Mouse (Mus musculus): ENCODE results near the gene Pdpk1.

Gene Pdpk1

GRCm38 (mm10) chr17:24150824-24151223 is at the start of gene Pdpk1:
TSS of gene Pdpk1 (minus strand) at chr17:24150924.
- in situ Hi-C loops (cut with MboI, MseI): no loop called here

GRCm38 (mm10) chr17:24199741-24200140 is 49.0 kb upstream of the Pdpk1 start:
- in situ Hi-C loops (cut with MboI, MseI): no loop called here

- in situ Hi-C loops (cut with MboI, MseI): no loop called here
Observed at GRCm38 (mm10) chr17:24199252-24199651, 48.5 kb upstream of the Pdpk1 start.

GRCm38 (mm10) chr17:24197032-24197824 is 46.5 kb upstream of the Pdpk1 start:
- in situ Hi-C loops (cut with MboI, MseI): no loop called here

GRCm38 (mm10) chr17:24195349-24195748 is 44.6 kb upstream of the Pdpk1 start:
- in situ Hi-C loops (cut with MboI, MseI): no loop called here

GRCm38 (mm10) chr17:24193769-24194168 is 43.0 kb upstream of the Pdpk1 start:
- in situ Hi-C loops (cut with MboI, MseI): no loop called here

GRCm38 (mm10) chr17:24193268-24193667 is 42.5 kb upstream of the Pdpk1 start:
- in situ Hi-C loops (cut with MboI, MseI): no loop called here

GRCm38 (mm10) chr17:24192848-24193247 is 42.1 kb upstream of the Pdpk1 start:
- in situ Hi-C loops (cut with MboI, MseI): no loop called here

GRCm38 (mm10) chr17:24191481-24191880 is 40.8 kb upstream of the Pdpk1 start:
- in situ Hi-C loops (cut with MboI, MseI): no loop called here

- in situ Hi-C loops (cut with MboI, MseI): no loop called here
Observed at GRCm38 (mm10) chr17:24190934-24191333, 40.2 kb upstream of the Pdpk1 start.

- in situ Hi-C loops (cut with MboI, MseI): no loop called here
Observed at GRCm38 (mm10) chr17:24174259-24174658, 23.5 kb upstream of the Pdpk1 start.

- in situ Hi-C loops (cut with MboI, MseI): no loop called here
Observed at GRCm38 (mm10) chr17:24173423-24173822, 22.7 kb upstream of the Pdpk1 start.

GRCm38 (mm10) chr17:24171738-24172137 is 21.0 kb upstream of the Pdpk1 start:
- in situ Hi-C loops (cut with MboI, MseI): no loop called here

GRCm38 (mm10) chr17:24170729-24171128 is 20.0 kb upstream of the Pdpk1 start:
- in situ Hi-C loops (cut with MboI, MseI): no loop called here

GRCm38 (mm10) chr17:24170125-24170524 is 19.4 kb upstream of the Pdpk1 start:
- in situ Hi-C loops (cut with MboI, MseI): no loop called here

GRCm38 (mm10) chr17:24169317-24170065 is 18.8 kb upstream of the Pdpk1 start, which contains the start of gene Atp6v0c:
TSS of gene Atp6v0c (minus strand) at chr17:24169702.
- in situ Hi-C loops (cut with MboI, MseI): no loop called here

- in situ Hi-C loops (cut with MboI, MseI): no loop called here
Observed at GRCm38 (mm10) chr17:24168590-24169277, 18.0 kb upstream of the Pdpk1 start.

- in situ Hi-C loops (cut with MboI, MseI): no loop called here
Observed at GRCm38 (mm10) chr17:24167891-24168505, 17.3 kb upstream of the Pdpk1 start.

- in situ Hi-C loops (cut with MboI, MseI): no loop called here
Observed at GRCm38 (mm10) chr17:24167120-24167519, 16.4 kb upstream of the Pdpk1 start.

GRCm38 (mm10) chr17:24164566-24165259 is 14.0 kb upstream of the Pdpk1 start:
- in situ Hi-C loops (cut with MboI, MseI): no loop called here
